Mouse (Mus musculus) layer of hippocampus, adult 2 months (tissue): ENCODE measurements around the gene Dip2c. TPM values are rescaled to one million over a fixed set of nuclear protein-coding genes. Genes with fewer than 3 reads are reported as not detected.

Experiments
- DNase-seq, 2 experiments: peaks; one replicate each; pipeline ENCODE4 v3.0.0; 2022; ENCODE audit warnings: low spot score in 2 of 2
- H3K27ac ChIP-seq: fragments of 200-600 bp; 2 replicates; pipeline ENCODE4 v1.8.1; 2022
- H3K4me3 ChIP-seq: fragments of 200-600 bp; 2 replicates; pipeline ENCODE4 v1.8.1; 2022; ENCODE audit warnings: mild to moderate bottlenecking
- CTCF ChIP-seq: fragments of 200-600 bp; conservative IDR thresholded peaks from 2 replicates; pipeline ENCODE4 v1.8.1; 2022; ENCODE audit warnings: antibody characterized with exemption, mild to moderate bottlenecking, moderate library complexity
- total RNA-seq, 2 experiments: library from RNA; stranded (reverse); gene quantifications; 2 replicates each; pipeline ENCODE4 v1.2.3; 2021

The Dip2c gene
- total RNA-seq, 2 experiments from 2014 or later, result 66.2 to 66.7 TPM

GRCm38 (mm10) chr13:9418441-9418840, 142.1 kb downstream of the Dip2c start:
- no peak for TF ChIP-seq CTCF
- no peak overlapping the region for H3K4me3 ChIP-seq
- DNase-seq, result peak; percentile 48 to 63
- H3K27ac ChIP-seq, result peak overlapping the region; percentile 77

- TF ChIP-seq CTCF, result no peak
- Histone ChIP-seq H3K27ac (peak overlapping the region; percentile 77; the same call in 1 of the 2 replicates), H3K4me3 (no peak overlapping the region)
- no peak for DNase-seq
Observed at GRCm38 (mm10) chr13:9419213-9419612, 142.9 kb downstream of the Dip2c start.

- Histone ChIP-seq H3K27ac (no peak overlapping the region), H3K4me3 (no peak overlapping the region)
- no peak for DNase-seq
- no peak for TF ChIP-seq CTCF
Observed at GRCm38 (mm10) chr13:9421949-9422348, 145.6 kb downstream of the Dip2c start.

GRCm38 (mm10) chr13:9422876-9423275, 146.5 kb downstream of the Dip2c start:
- DNase-seq, result no peak
- TF ChIP-seq CTCF, result no peak
- Histone ChIP-seq H3K4me3 (no peak overlapping the region), H3K27ac (no peak overlapping the region)

- TF ChIP-seq CTCF, result no peak
- Histone ChIP-seq H3K4me3 (no peak overlapping the region), H3K27ac (no peak overlapping the region)
- DNase-seq, result no peak
Observed at GRCm38 (mm10) chr13:9424434-9424833, 148.1 kb downstream of the Dip2c start.

GRCm38 (mm10) chr13:9426267-9426666, 149.9 kb downstream of the Dip2c start:
- no peak for TF ChIP-seq CTCF
- DNase-seq, result no peak
- Histone ChIP-seq H3K4me3 (no peak overlapping the region), H3K27ac (no peak overlapping the region)

- peak; percentile 27; the same call in 1 of the 2 replicates for TF ChIP-seq CTCF
- Histone ChIP-seq H3K27ac (no peak overlapping the region), H3K4me3 (no peak overlapping the region)
- no peak for DNase-seq
Observed at GRCm38 (mm10) chr13:9426779-9427178, 150.5 kb downstream of the Dip2c start.

GRCm38 (mm10) chr13:9429884-9430283, 153.6 kb downstream of the Dip2c start:
- no peak for DNase-seq
- Histone ChIP-seq H3K27ac (no peak overlapping the region), H3K4me3 (no peak overlapping the region)
- no peak for TF ChIP-seq CTCF

- H3K27ac ChIP-seq, result peak overlapping the region; percentile 29; the same call in 1 of the 2 replicates
- TF ChIP-seq CTCF, result no peak
- DNase-seq, result no peak
- no peak overlapping the region for H3K4me3 ChIP-seq
Observed at GRCm38 (mm10) chr13:9430724-9431123, 154.4 kb downstream of the Dip2c start.

GRCm38 (mm10) chr13:9431441-9431840, 155.1 kb downstream of the Dip2c start:
- Histone ChIP-seq H3K27ac (peak overlapping the region; percentile 29; the same call in 1 of the 2 replicates), H3K4me3 (no peak overlapping the region)
- no peak for DNase-seq
- no peak for TF ChIP-seq CTCF

GRCm38 (mm10) chr13:9443066-9443465, 166.7 kb downstream of the Dip2c start:
- no peak for TF ChIP-seq CTCF
- H3K4me3 ChIP-seq, result no peak overlapping the region
- DNase-seq, result no peak
- no peak overlapping the region for H3K27ac ChIP-seq

- DNase-seq, result no peak
- Histone ChIP-seq H3K4me3 (no peak overlapping the region), H3K27ac (no peak overlapping the region; the same call in 1 of the 2 replicates)
- no peak for TF ChIP-seq CTCF
Observed at GRCm38 (mm10) chr13:9445533-9446294, 169.4 kb downstream of the Dip2c start.

GRCm38 (mm10) chr13:9446448-9447115, 170.3 kb downstream of the Dip2c start:
- H3K4me3 ChIP-seq, result no peak overlapping the region
- DNase-seq, result no peak
- TF ChIP-seq CTCF, result no peak
- no peak overlapping the region for H3K27ac ChIP-seq

- no peak for TF ChIP-seq CTCF
- DNase-seq, result no peak
- H3K27ac ChIP-seq, result no peak overlapping the region
- H3K4me3 ChIP-seq, result no peak overlapping the region
Observed at GRCm38 (mm10) chr13:9450276-9450675, 173.9 kb downstream of the Dip2c start.
